Mouse (Mus musculus) adrenal gland, postnatal 10 days (tissue): ENCODE measurements around the gene Tspan5. TPM values are rescaled to one million over a fixed set of nuclear protein-coding genes. Genes with fewer than 3 reads are reported as not detected.

Source experiments
- DNase-seq: peaks from one replicate; pipeline ENCODE4 v3.0.0; 2021; ENCODE audit warnings: mixed read lengths
- total RNA-seq, 2 experiments: library from RNA; stranded (reverse); gene quantifications; 2 replicates each; pipeline ENCODE4 v1.2.3; 2021

The Tspan5 gene
- total RNA-seq, 2 experiments from 2014 or later: 30.0 to 30.8 TPM

- DNase-seq: no peak
Measured at GRCm38 (mm10) chr3:138809509-138809908, 67.5 kb downstream of the Tspan5 start.

GRCm38 (mm10) chr3:138812565-138812964 lies 70.6 kb downstream of the Tspan5 start:
- no peak for DNase-seq

DNA sequence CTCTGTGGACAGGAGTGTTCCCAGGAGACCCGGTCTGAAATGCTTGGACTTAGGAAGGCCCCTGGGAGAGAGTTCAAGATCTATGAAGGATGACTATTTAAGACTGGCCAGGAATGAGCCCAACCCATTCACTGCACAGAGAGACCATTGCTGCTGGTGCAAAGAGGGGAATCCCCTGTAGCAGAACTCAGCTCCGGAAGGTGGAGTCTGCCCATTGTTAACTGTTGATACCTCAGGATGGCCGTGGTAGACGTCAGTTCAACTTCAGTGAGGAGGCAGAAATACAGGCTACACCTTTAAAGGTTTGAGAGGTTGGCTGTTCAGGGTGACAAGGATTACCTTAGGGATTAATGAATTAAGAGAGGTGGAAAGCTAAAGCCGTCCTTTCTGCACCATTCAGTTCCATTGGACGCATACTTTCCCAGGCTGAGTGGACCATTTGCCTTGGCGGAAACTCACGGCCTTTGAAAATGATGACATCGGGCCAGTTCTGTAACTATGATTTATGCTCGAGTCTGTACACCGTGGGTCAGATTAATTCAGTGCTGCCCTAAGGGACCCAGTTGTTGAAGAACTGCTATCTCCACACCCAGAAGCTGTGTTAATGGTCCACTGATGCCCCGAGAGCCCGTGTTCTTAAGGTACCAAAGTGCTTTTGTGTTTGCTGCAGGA lies 71.3 kb downstream of the Tspan5 start:
- peak; percentile 25 for DNase-seq

DNA sequence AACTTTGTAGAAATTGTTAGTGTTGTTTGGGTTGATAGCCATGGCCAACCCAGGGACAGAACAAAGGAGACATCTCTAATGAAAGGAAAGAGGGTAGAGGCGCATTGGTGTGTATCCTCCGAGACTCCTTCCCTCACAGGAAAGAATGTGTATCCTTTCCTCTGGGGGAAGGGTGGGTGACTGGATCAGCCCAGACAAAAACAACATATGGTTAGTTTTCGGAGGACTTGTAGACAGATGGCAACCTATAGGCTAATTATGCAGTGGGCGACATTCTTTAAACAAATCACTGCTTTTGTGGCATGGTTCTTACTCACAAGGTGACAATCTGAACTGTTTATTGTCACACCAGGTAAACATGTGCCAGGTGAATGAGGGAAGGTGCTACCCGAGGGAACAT lies 72.5 kb downstream of the Tspan5 start:
- DNase-seq: no peak

- no peak for DNase-seq
Measured at GRCm38 (mm10) chr3:138815127-138815837, 73.3 kb downstream of the Tspan5 start.

- no peak for DNase-seq
Measured at GRCm38 (mm10) chr3:138816888-138817656, 75.1 kb downstream of the Tspan5 start.

DNA sequence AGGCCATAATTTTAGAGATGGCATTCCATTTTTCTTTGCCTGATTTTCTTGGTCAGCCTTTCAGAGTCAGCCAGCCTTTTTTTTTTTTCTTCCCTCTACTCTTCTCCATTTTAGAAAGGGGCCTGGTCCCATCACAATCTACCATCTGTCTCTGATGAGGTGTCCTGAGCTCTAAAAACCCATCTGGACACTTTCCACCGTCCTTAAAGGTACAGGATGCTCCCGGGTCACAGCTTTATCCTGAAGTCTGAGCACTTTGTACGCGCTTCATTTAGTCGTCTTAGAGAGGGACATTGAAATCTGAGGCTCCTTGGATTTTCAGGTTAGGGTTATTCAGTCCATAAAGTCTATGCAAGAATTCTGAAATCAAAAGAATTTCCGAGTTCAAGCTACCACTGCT lies 77.9 kb downstream of the Tspan5 start:
- no peak for DNase-seq

DNA sequence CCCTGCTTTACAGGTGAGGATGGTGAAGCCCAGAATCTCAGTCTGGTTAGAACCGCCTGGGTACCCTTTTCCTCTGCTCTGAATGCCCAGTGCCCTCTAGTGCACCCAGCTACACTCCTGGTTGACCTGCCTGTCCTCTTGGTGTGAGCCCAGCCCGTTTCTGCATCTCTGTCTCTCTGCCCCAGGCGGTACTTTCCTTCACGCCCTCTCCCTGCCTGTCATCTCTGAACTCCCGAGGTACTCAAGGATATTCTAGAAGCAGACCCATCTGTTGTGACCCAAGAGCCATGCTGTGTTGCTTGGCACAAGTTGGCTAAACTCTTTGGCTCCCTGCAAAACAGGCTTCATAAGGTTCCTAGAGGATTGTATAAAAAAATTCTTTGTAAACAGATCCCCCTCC lies 78.3 kb downstream of the Tspan5 start:
- no peak for DNase-seq

- DNase-seq: no peak
Measured at GRCm38 (mm10) chr3:138821886-138822445, 80.0 kb downstream of the Tspan5 start.

- DNase-seq: no peak
Measured at GRCm38 (mm10) chr3:138823857-138824256, 81.9 kb downstream of the Tspan5 start.

DNA sequence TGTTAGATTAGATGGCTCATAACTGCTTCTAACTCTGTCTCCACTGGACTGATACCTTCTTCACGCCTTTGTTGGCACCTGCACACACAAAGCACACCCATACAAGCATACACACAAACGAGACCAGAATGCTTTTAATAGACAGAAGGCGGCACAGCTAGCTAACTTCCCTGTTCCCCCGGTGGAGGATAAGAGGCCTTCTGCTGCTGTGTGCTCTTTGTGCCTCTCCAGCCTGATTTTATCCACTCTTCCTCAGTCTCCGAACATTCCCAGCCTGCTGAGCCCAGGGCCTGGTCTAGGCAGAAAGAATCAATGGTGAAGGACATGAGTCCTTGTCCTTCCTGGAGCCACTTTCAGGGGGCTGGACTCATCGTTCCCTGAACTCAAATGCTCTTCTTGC lies 83.3 kb downstream of the Tspan5 start:
- DNase-seq: no peak

DNA sequence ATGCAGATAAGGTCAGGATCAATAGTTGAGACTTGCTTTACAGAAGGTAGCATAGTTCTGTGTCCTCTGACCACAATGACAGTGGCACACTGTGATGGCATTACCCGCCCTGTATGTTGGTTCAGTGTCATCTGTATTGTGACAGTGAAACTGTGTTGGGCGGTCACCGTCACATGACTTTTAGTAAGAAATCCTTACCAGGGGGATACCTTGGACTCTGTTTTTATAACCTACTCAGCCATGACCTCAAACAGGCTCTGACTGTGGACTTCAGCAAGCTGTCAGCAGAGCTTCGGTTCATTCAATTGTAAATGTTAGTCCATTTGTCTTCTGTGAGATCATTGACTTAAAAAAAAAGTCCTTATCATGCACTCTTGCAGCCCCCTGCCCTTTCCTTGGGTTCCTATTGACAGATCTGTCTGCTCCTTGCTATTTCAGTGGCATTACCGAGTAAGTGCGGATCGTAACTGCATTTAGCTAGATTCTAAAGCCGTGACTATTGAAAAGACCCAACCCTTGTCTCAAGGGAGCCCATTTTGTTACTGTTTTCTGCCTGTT lies 84.3 kb downstream of the Tspan5 start:
- DNase-seq: no peak

GRCm38 (mm10) chr3:138832827-138833517 lies 91.0 kb downstream of the Tspan5 start:
- no peak for DNase-seq

DNA sequence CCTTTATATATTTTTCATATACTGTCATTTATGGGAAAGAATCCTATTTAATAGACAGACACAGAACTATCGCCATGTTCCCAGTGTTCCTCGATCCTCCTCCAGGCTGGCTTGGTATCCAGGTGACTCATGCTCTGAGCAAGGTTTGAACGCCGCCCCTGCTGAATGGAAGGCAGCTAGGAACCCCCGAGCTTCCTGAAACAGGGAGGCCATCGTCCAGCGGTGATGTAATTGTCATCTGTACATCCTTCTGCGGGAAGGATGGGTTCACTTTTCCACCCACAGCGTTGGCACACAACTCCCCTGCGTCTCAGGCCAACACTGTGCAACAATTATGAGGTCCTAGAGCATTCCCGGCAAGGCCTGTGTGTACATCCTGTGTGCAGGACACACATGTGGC lies 92.2 kb downstream of the Tspan5 start:
- no peak for DNase-seq

DNA sequence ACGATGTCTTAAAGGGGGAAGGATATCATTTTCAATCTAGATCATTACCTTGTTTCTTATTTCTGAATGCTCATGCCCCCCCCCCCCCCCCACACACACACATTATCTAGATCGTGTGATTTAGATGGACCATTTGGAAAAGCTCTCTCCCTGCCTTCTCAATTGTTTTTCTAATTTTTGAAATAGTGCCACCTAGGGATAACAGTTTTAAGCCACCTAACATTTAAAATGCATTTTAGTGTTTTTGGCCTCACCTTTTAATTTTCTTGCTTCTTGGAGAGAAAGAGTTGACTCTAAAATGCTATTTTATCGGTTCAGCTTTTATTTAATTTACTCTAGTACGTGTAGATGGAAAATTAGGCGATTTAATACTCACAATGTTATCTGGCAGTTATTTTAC lies 94.9 kb downstream of the Tspan5 start:
- DNase-seq: no peak

DNA sequence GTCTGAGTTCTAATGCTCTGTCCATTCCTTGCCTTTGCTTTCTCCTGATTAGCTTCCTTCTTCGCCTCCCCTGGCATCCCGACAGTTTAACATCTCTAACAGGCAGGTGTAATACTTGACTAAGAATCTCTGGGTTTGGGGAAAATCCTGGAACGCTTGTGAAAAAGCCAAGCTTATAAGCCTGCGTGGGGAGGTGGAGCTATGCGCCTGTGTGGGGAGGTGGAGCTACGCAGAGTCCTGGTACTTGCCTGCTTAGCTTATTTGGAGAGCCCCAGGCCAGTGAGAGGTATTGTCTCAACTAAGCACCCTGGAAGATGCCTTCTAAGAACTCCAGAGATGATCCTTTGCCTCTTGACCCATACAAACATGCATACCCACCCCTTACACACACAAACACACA lies 95.7 kb downstream of the Tspan5 start:
- no peak for DNase-seq

DNA sequence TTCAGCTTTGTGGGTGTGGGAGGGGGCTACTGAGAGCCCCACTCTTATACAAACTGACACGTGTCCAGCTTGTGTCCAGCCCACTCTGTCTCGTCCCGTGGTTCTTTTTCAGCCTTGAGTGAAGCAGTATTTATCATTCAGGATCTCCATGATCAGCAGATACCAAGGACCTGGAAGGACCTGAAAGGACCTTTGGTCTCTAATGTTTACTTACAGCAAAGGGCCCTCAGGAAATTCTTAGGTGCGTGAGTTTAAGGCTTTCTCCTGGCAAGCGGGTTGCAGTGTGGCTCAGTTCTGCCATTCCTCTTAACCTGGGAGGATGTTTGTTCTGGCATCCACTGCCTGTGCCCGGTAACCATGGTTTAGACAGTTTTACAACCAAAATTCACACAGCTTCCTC lies 97.7 kb downstream of the Tspan5 start:
- no peak for DNase-seq

GRCm38 (mm10) chr3:138841288-138841687 lies 99.3 kb downstream of the Tspan5 start:
- no peak for DNase-seq

- no peak for DNase-seq
Measured at GRCm38 (mm10) chr3:138843180-138843579, 101.2 kb downstream of the Tspan5 start.

DNA sequence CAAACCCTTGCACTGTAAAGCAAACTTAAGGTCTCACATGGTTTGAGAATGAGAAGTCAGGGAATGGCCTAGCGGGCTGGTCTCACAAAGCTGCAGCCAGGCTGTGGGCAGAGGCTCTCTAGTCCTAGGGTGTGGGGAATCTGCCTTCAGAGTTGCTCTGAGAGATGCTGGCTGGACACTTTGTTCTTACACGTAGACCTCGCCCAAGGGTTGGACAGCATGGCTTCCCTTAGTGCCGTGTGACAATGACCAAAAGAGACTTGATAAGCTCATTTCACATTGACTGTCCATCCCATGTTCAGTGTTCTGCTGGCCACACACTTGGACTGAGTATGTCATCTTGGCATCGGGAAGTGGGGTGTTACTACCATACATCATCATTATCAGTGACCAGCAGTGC lies 101.6 kb downstream of the Tspan5 start:
- no peak for DNase-seq

DNA sequence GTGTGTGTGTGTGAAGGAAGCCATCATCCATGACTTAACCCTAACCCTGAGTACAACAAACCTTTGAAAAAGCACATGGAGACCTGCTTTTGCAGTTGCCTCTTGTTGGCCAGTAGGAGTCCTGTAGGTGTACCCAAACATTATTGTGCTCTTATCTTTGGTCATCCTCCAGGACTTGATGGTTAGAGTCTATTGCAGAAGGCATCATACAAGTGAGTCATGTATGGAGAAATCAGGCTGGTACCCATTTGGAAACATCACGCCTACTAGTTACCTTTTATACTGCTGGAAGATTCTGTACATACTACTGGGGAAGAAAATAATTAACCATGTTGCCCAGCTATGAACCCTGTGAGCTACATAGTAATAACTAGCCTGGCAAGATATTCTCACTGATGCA lies 103.8 kb downstream of the Tspan5 start:
- DNase-seq: no peak

- DNase-seq: no peak
Measured at GRCm38 (mm10) chr3:138847809-138848208, 105.8 kb downstream of the Tspan5 start.
